Mouse (Mus musculus) small intestine, adult 2 months (tissue): ENCODE measurements at regions not wholly inside any gene's neighbourhood (a gene's known extent, or its start where the extent isn't known, plus 50 kb on each side); places are given as distances from the start of the nearest gene placed in this dataset.

Experiments used
- CTCF ChIP-seq: fragments of 200-500 bp; IDR thresholded peaks from 2 replicates; pipeline ENCODE4 v1.5.1; 2012; ENCODE audit warnings: low read depth, mild to moderate bottlenecking, control low read depth, inconsistent platforms, low read length, moderate library complexity, mixed read lengths; ENCODE audit not compliant: insufficient replicate concordance, insufficient read length; ENCODE audit errors: extremely low read depth
- POLR2A ChIP-seq: fragments of 200-500 bp; IDR thresholded peaks from 2 replicates; pipeline ENCODE4 v1.6.1; 2012; ENCODE audit warnings: low read depth, mild to moderate bottlenecking, control low read depth, inconsistent platforms, low read length, moderate library complexity

- no peak for TF ChIP-seq CTCF
- no peak for TF ChIP-seq POLR2A
Measured at GRCm38 (mm10) chr7:37140191-37140590, 442.3 kb downstream of the Tshz3 start.
